Mouse (Mus musculus) testis, adult 2 months (tissue): ENCODE results near the gene Gmfg. TPM values are rescaled to one million over a fixed set of nuclear protein-coding genes. Genes with fewer than 3 reads are reported as not detected.

Source experiments
- H3K27ac ChIP-seq: fragments of 200-500 bp; 2 replicates; pipeline ENCODE4 v1.5.1; 2012; ENCODE audit warnings: low read depth, low read length; ENCODE audit not compliant: control insufficient read depth, insufficient read depth
- H3K27me3 ChIP-seq: fragments of 200-500 bp; 2 replicates; pipeline ENCODE4 v1.6.1; 2012; ENCODE audit warnings: mild to moderate bottlenecking, low read length, moderate library complexity; ENCODE audit not compliant: control insufficient read depth, insufficient read depth
- H3K36me3 ChIP-seq: fragments of 200-500 bp; 2 replicates; pipeline ENCODE4 v1.6.1; 2012; ENCODE audit warnings: mild to moderate bottlenecking, low read length; ENCODE audit not compliant: control insufficient read depth, insufficient read depth
- H3K4me1 ChIP-seq: fragments of 200-500 bp; 2 replicates; pipeline ENCODE4 v1.6.1; 2012; ENCODE audit warnings: low read length; ENCODE audit not compliant: control insufficient read depth, insufficient read depth
- H3K4me3 ChIP-seq: fragments of 200-500 bp; 2 replicates; pipeline ENCODE4 v1.5.1; 2012; ENCODE audit warnings: low read depth, mild to moderate bottlenecking, low read length, moderate library complexity, mixed read lengths; ENCODE audit not compliant: control insufficient read depth
- CTCF ChIP-seq: fragments of 200-500 bp; IDR thresholded peaks from 2 replicates; pipeline ENCODE4 v1.5.1; 2012; ENCODE audit warnings: low read depth, mild to moderate bottlenecking, inconsistent platforms, low read length, moderate library complexity; ENCODE audit not compliant: control insufficient read depth, insufficient read depth, insufficient replicate concordance
- POLR2A ChIP-seq: fragments of 200-500 bp; IDR thresholded peaks from 2 replicates; pipeline ENCODE4 v1.6.1; 2012; ENCODE audit warnings: low read depth, mild to moderate bottlenecking, inconsistent platforms, low read length, moderate library complexity; ENCODE audit not compliant: control insufficient read depth
- polyA plus RNA-seq: library from polyadenylated mRNA; depleted of rRNA; stranded (reverse); fragments of >200 nt; gene quantifications from 2 replicates; pipeline ENCODE4 v1.2.3, GENCODE M21; 2012

Gene Gmfg
- polyA plus RNA-seq, 1 experiment: 8.8 TPM

DNA sequence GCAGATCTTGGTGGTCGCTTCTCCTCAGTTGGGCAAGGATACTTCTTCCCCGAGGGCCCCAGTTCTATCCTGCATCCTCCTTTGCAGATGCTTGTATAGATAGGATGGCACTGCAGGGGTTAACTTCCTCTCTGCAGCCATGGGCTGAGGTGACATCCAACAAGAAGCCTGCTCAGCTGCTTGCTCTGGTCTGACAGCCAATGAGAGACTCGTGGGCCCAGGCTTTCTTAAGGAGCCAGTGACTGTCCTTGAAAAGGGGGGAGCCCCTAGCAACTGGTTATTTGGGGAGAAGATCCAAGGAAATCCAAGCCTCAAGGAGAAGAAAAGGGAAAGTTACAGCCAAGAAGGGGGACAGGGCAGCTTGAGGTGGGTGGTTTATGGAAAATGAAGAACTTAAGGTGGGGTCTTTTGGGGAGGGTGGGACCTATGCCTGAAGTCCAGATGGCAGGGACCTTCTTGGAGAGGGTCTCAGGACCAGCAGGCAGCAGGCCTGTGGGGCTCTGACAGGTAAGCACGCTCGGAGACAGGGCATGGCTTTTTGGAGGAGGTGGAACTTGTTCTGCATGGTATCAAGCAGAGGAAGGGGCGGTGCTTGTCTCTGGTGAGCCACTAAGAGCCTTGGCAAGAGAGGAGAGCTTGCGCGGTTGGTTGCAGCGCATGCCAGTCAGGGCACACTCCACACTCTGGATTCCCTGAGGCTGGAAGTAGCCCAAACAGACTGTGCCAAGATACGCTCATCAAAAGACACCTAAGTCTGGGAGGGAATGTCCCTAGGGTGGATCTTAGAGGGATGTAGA is 27.4 kb downstream of the Gmfg start:
- Histone ChIP-seq H3K27me3 (no peaks in the 10 kb centered on the region), H3K4me1 (peaks cover 5% of the 10 kb centered on the region), H3K27ac (no peak overlapping the region), H3K36me3 (no peaks in the 10 kb centered on the region), H3K4me3 (no peak overlapping the region)
- TF ChIP-seq POLR2A (no peak), CTCF (no peak)

DNA sequence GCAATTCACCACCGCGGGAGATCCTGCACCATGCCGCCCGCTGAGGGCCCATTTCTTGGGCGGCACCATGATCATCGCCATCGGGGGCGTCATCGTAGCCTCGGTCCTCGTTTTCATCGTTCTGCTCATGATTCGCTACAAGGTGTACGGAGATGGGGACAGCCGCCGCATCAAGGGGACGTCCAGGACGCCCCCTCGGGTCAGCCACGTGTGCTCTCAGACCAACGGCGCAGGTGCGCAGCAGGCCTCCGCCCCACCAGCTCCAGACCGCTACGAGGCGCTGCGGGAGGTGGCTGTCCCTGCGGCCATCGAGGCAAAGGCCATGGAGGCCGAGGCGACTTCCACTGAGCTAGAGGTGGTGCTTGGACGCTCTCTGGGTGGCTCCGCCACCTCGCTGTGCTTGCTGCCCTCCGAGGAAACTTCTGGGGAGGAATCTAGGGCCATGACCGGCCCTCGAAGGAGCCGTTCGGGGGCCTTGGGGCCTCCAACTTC is 29.5 kb downstream of the Gmfg start:
- TF ChIP-seq CTCF (no peak), POLR2A (no peak)
- no peaks in the 10 kb centered on the region for H3K36me3 ChIP-seq
- H3K4me3 ChIP-seq: peak overlapping the region; percentile 30; the same call in 1 of the 2 replicates
- no peak overlapping the region for H3K27ac ChIP-seq
- peaks cover 5% of the 10 kb centered on the region for H3K4me1 ChIP-seq
- H3K27me3 ChIP-seq: no peaks in the 10 kb centered on the region

DNA sequence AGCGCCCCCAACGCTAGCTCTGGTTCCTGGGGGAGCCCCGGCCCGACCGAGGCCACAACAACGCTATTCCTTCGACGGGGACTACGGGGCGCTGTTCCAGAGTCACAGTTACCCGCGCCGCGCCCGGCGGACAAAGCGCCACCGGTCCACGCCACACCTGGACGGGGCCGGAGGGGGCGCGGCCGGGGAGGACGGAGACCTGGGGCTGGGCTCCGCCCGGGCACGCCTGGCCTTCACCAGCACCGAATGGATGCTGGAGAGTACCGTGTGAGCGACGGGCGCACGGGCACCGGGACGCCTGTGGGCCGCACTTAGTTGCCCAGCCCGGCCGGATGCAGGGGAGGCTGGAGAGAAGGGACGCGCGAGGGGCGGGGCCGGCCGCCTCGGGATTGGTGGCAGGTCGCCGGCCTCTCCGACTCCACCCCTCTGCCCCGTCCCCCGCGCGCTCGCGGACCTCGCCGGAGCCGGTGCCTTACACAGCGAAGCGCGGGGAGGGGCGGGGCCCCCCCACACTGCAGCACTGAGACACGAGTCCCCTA is 30.0 kb downstream of the Gmfg start:
- TF ChIP-seq CTCF: no peak
- no peak for TF ChIP-seq POLR2A
- peak overlapping the region; percentile 30 for H3K4me3 ChIP-seq
- H3K27me3 ChIP-seq: no peaks in the 10 kb centered on the region
- H3K4me1 ChIP-seq: peaks cover 5% of the 10 kb centered on the region
- no peak overlapping the region for H3K27ac ChIP-seq
- H3K36me3 ChIP-seq: no peaks in the 10 kb centered on the region

DNA sequence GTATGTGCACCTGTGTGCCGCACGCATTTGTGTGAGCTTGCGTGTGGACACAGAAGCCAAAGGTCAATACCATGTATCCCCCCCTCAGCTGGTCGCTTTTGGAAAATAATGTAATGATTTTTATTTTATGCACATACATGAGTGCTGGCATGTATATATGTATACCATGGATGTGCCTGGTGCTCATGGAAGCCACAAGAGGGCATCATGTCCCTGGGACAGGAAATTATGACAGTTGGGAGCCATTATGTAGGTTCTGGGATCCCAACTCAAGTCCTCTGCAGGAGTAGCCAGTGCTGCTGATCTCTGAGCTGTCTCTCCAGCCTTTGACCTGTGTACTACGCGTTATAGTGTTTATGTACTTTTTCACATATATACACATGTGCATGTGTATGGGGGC is 38.9 kb downstream of the Gmfg start:
- H3K27ac ChIP-seq: no peak overlapping the region
- H3K27me3 ChIP-seq: no peaks in the 10 kb centered on the region
- H3K4me1 ChIP-seq: peaks cover 5% of the 10 kb centered on the region
- no peak for TF ChIP-seq CTCF
- no peak for TF ChIP-seq POLR2A
- no peak overlapping the region for H3K4me3 ChIP-seq
- no peaks in the 10 kb centered on the region for H3K36me3 ChIP-seq

DNA sequence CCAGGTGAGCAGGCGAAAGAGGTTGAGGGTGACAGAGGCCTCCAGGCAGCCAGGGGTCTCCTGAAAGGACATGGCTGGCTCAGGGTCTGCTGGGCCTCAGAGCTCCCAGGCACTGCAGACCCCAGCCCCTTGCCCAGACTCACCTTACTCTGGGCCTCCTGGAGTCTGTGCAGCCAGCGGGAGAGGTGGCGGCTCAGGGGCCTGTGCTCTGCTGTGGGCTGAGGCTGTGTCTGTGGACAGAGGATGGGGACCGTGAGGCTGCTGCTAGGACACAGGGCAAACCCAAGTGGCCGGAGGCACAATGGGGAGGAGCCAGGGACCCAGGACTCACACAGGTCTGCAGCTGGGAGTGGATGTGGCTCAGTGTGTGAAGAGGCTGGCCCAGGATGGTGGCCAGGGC is 40.1 kb downstream of the Gmfg start:
- Histone ChIP-seq H3K27me3 (no peaks in the 10 kb centered on the region), H3K27ac (no peak overlapping the region), H3K4me1 (peaks cover 5% of the 10 kb centered on the region), H3K4me3 (no peak overlapping the region), H3K36me3 (no peaks in the 10 kb centered on the region)
- TF ChIP-seq POLR2A (no peak), CTCF (no peak)

DNA sequence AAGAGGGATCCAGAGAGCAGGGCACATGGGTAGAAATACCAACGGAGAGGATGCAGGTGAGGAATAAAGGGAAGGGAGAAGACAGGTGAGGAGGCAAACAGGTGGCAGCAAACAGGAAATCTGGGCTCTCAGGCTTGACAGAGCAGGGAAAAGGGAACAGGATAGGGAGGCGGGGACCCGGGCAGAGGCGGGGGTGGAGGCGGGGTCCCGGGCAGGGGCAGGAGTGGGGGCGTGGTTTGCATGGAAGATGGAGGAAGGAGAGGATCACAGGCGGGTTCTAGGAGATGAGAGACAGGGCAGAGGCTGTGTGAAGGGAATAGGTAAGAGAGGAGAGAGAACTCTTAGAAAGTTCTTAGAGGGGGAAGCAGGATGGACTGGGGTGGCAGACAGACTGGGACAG is 41.6 kb downstream of the Gmfg start:
- TF ChIP-seq CTCF (no peak), POLR2A (no peak)
- Histone ChIP-seq H3K4me1 (peaks cover 5% of the 10 kb centered on the region), H3K36me3 (no peaks in the 10 kb centered on the region), H3K4me3 (no peak overlapping the region), H3K27ac (no peak overlapping the region), H3K27me3 (no peaks in the 10 kb centered on the region)

DNA sequence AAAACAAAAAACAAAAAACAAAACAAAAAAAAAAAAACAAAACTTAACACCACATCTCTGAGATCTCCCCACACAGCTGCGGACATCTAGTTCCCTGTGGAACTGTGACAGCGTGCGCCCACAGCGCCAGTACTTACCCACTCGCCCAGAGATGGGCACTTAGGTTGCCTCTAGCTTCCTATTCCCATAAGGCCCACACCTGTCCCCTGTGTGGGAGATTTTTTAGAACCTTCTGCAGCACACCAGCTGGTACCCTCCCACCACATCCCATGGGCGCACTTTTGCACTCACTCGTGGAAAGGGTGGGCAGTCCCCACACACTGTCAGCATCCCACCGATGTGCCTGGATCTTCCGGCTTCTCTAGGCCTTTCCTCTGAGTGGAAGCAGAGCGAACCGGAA is 45.6 kb downstream of the Gmfg start:
- TF ChIP-seq POLR2A (no peak), CTCF (no peak)
- no peak overlapping the region for H3K27ac ChIP-seq
- H3K4me1 ChIP-seq: peaks cover 8% of the 10 kb centered on the region
- no peak overlapping the region for H3K4me3 ChIP-seq
- no peaks in the 10 kb centered on the region for H3K36me3 ChIP-seq
- H3K27me3 ChIP-seq: no peaks in the 10 kb centered on the region
